Mouse (Mus musculus) testis, adult 2 months (tissue): ENCODE results near the gene Bbs2. TPM values are rescaled to one million over a fixed set of nuclear protein-coding genes. Genes with fewer than 3 reads are reported as not detected.

Experiments used
- H3K27ac ChIP-seq: fragments of 200-500 bp; 2 replicates; pipeline ENCODE4 v1.5.1; 2012; ENCODE audit warnings: low read depth, low read length; ENCODE audit not compliant: control insufficient read depth, insufficient read depth
- H3K27me3 ChIP-seq: fragments of 200-500 bp; 2 replicates; pipeline ENCODE4 v1.6.1; 2012; ENCODE audit warnings: mild to moderate bottlenecking, low read length, moderate library complexity; ENCODE audit not compliant: control insufficient read depth, insufficient read depth
- H3K36me3 ChIP-seq: fragments of 200-500 bp; 2 replicates; pipeline ENCODE4 v1.6.1; 2012; ENCODE audit warnings: mild to moderate bottlenecking, low read length; ENCODE audit not compliant: control insufficient read depth, insufficient read depth
- H3K4me1 ChIP-seq: fragments of 200-500 bp; 2 replicates; pipeline ENCODE4 v1.6.1; 2012; ENCODE audit warnings: low read length; ENCODE audit not compliant: control insufficient read depth, insufficient read depth
- H3K4me3 ChIP-seq: fragments of 200-500 bp; 2 replicates; pipeline ENCODE4 v1.5.1; 2012; ENCODE audit warnings: low read depth, mild to moderate bottlenecking, low read length, moderate library complexity, mixed read lengths; ENCODE audit not compliant: control insufficient read depth
- CTCF ChIP-seq: fragments of 200-500 bp; IDR thresholded peaks from 2 replicates; pipeline ENCODE4 v1.5.1; 2012; ENCODE audit warnings: low read depth, mild to moderate bottlenecking, inconsistent platforms, low read length, moderate library complexity; ENCODE audit not compliant: control insufficient read depth, insufficient read depth, insufficient replicate concordance
- POLR2A ChIP-seq: fragments of 200-500 bp; IDR thresholded peaks from 2 replicates; pipeline ENCODE4 v1.6.1; 2012; ENCODE audit warnings: low read depth, mild to moderate bottlenecking, inconsistent platforms, low read length, moderate library complexity; ENCODE audit not compliant: control insufficient read depth
- polyA plus RNA-seq: library from polyadenylated mRNA; depleted of rRNA; stranded (reverse); fragments of >200 nt; gene quantifications from 2 replicates; pipeline ENCODE4 v1.2.3, GENCODE M21; 2012

The Bbs2 gene
- polyA plus RNA-seq, 1 experiment = 38.0 TPM

DNA sequence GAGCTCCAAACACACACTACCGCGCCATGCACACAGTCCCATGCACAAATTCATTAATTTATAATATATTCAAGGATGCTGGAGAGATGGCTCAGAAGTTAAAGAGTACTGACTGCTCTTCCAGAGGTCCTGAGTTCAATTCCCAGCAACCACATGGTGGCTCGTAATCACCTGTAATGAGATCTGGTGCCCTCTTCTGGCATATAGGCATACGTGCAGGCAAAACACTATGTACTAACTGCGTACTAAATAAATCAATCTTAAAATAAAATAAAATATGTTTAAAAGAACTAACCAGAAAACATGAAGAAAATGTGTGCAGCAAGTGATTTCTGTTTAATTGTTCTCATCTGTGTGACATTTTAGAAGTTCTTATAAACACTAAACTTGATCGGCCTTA lies 4.4 kb downstream of the Bbs2 start:
- no peak overlapping the region for H3K4me3 ChIP-seq
- no peaks in the 10 kb centered on the region; the same call in none of the 2 replicates for H3K36me3 ChIP-seq
- peaks cover 2% of the 10 kb centered on the region; the same call in 1 of the 2 replicates for H3K4me1 ChIP-seq
- H3K27me3 ChIP-seq = no peaks in the 10 kb centered on the region
- H3K27ac ChIP-seq = no peak overlapping the region
- TF ChIP-seq POLR2A (no peak), CTCF (no peak)

DNA sequence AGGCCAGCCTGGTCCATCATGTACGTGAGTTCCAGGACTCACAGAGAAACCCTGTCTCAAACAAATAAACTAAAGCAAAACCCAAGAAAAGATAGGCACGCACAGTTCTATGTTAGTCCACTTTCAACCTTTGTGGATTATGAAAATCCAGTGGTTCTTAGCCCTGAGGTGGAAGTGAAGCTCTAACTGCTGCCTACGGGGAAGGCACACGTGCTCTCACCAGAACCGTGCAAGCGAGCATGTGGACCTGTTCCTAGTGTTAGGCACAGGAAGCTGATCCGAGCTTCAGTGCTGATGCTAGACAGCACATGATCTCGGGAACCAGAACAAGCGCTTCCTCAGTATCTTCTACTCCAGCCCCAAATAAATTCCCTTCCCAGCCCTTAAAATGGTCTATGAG lies 5.9 kb downstream of the Bbs2 start:
- Histone ChIP-seq H3K36me3 (no peaks in the 10 kb centered on the region; the same call in none of the 2 replicates), H3K4me3 (no peak overlapping the region), H3K27ac (no peak overlapping the region), H3K27me3 (no peaks in the 10 kb centered on the region), H3K4me1 (no peaks in the 10 kb centered on the region)
- TF ChIP-seq CTCF (no peak), POLR2A (no peak)

DNA sequence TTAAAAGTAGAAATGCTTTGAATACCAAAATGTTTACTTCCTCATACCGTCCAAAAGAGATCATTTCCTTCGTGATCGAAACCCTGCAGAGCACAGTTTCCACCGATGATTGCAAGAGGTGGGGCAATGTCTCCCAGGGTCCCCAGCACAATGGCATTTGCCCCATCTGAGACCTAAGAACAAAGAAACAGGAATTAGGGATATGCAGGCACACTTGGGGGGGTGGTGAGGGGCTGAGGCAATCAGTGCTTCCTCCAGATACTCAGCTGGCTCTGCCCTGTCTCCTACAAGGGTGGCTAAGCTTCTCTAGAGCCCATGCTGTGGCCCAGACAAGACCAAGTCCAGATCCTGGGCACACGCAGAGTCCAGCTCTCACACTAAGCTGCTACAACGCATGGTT lies 9.0 kb downstream of the Bbs2 start:
- no peak overlapping the region for H3K4me3 ChIP-seq
- H3K36me3 ChIP-seq = peaks cover 1% of the 10 kb centered on the region
- no peak overlapping the region for H3K27ac ChIP-seq
- no peaks in the 10 kb centered on the region for H3K4me1 ChIP-seq
- TF ChIP-seq CTCF (no peak), POLR2A (no peak)
- no peaks in the 10 kb centered on the region for H3K27me3 ChIP-seq

DNA sequence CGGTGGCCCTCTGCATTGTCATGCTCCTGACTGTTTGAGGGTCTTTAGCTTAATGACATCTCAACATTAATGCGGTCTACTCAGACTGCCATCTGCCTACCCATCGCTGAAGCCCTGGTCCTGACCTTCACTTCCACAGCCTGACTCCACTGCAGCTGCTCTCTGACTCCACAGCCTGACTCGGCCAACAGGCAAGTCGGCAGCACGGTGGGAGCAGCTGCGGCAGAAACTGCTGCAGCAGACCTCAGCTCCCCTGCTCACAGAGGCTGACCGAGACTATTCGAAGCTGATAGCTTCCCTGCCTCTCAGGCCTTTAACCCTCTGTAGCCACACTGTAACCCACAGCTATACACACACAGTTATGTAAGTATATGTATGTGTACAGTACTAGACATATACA lies 10.8 kb downstream of the Bbs2 start:
- TF ChIP-seq CTCF (no peak), POLR2A (no peak)
- Histone ChIP-seq H3K36me3 (peaks cover 3% of the 10 kb centered on the region), H3K4me3 (no peak overlapping the region), H3K27ac (no peak overlapping the region), H3K27me3 (no peaks in the 10 kb centered on the region), H3K4me1 (no peaks in the 10 kb centered on the region)

DNA sequence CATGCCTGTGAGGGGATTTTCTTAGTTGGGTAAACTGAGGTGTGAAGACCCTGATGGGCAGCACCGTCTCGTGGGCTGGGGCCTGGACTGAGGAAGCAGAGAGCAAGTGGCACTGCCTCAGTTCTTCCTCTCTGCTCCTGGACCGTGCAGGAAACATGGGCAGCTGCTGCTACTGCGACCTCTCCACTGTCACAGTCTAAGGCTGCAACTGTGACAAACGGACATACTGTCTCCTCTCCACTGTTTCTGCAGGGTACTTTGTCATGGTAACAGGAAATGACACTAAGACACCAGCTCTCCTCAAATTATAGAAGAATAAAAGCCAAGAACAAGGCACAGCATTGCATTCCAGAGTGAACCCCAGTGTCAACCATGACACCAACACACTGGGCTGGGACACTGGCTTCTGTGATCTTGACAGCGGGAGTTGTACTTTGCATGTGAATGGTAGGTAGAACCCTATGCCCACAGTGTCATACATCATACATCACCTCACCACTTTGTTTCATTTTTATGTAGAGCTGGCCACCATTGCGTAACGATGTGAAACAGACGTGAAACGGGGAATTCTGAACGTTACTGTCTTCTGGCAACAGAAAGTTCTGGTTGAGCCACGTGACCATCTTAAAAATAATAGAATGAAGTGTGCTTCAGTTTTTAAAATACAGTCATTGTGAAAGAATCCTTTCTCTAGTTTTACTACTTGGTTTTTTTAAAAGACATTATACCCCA lies 22.1 kb downstream of the Bbs2 start:
- no peak overlapping the region for H3K4me3 ChIP-seq
- no peak overlapping the region for H3K27ac ChIP-seq
- TF ChIP-seq POLR2A (no peak), CTCF (no peak)
- H3K4me1 ChIP-seq = no peaks in the 10 kb centered on the region
- no peaks in the 10 kb centered on the region for H3K27me3 ChIP-seq
- H3K36me3 ChIP-seq = 0 out of 2 replicates have a peak, but pooled peaks cover 2% of the 10 kb centered on the region

DNA sequence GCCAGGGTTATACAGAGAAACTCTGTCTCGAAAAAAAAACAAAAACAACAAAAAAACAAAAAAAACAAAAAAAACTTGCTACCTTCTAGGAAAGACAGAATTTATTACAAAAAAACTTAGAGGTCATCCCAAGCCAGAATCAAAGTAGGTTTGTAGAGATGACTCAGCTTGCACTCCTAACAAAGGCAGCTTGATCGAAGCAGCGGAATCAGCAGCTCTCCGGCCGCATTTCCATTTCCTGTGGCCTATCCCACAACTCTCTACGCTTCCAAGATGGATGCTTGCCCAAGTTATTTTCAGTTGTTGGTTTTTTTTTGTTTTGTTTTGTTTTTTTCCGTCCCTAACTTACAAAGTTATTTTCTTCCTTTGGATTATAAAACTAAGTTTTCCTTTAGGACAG lies 29.9 kb downstream of the Bbs2 start:
- H3K4me3 ChIP-seq = no peak overlapping the region
- TF ChIP-seq CTCF = no peak
- no peak for TF ChIP-seq POLR2A
- peaks cover 1% of the 10 kb centered on the region; the same call in 1 of the 2 replicates for H3K36me3 ChIP-seq
- H3K4me1 ChIP-seq = no peaks in the 10 kb centered on the region
- no peaks in the 10 kb centered on the region for H3K27me3 ChIP-seq
- no peak overlapping the region for H3K27ac ChIP-seq

DNA sequence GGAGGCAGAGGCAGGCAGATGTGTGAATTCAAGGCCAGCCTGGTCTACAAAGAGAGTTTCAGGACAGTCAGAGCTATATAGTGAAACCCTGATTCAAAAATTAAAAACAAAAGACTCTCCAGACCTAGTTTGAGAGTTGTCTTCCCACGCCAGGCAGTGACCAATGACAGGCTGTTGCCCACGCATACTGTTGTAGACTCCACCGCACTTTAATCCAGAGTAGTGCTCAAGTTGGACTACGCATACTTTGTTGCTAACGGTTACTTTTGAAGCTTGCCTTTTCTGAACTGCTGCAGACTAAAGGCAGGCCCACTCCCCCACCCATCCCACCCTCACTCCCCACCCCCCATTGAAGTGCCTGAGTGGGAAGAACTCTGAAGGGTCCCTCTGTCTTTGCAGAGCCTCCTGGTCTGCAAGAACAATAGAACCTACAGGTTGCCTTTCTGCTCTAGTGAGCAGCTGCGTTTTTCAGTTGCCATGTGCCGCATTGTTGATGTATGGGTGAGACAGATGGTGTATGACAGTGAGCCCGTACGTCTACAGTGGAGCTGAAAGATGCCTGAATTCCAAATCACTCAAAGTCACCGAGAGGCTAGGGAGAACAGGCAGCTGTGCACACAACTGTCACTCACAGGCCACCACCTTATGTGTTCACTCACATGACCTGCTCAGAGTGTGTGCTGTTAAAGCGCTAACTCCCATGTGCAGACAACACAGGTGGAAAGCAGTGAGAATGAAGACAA lies 32.4 kb downstream of the Bbs2 start:
- Histone ChIP-seq H3K27me3 (no peaks in the 10 kb centered on the region), H3K4me1 (no peaks in the 10 kb centered on the region), H3K4me3 (no peak overlapping the region), H3K27ac (no peak overlapping the region), H3K36me3 (peaks cover 1% of the 10 kb centered on the region; the same call in 1 of the 2 replicates)
- TF ChIP-seq POLR2A = no peak

DNA sequence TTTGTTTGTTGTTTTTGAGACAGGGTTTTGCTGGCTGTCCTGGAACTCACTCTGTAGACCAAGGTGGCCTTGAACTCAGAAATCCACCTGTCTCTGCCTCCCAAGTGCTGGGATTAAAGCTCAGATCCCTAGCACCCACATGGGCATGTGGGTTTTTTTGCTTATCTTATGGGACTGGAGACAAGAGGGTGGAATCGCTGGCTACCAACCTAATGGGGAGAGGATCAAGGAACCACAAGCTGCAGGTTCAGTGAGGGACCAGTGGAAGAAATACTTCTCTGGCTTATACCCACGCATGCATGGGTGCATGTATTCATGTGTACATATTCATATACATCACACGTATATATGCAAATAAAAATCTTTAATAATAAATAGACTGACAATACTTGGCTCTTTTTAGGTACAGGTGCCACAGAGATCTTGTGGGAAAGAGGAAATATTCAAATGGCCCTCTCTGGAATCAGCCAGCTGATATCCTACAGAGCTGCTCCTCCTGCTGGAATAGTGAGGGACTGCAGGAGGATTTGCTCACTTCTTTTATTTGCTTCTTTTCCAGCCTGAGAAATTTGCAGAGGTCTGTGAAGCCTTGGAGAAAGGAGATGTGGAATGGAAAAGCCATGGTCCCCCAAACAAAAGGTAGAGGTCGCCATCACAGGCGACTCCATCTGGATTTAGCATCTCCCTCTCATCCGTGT lies 41.4 kb downstream of the Bbs2 start:
- no peaks in the 10 kb centered on the region for H3K36me3 ChIP-seq
- no peaks in the 10 kb centered on the region for H3K27me3 ChIP-seq
- H3K27ac ChIP-seq = no peak overlapping the region
- no peak for TF ChIP-seq CTCF
- TF ChIP-seq POLR2A = no peak
- H3K4me1 ChIP-seq = no peaks in the 10 kb centered on the region
- H3K4me3 ChIP-seq = no peak overlapping the region
